Mouse (Mus musculus): ENCODE measurements around the gene Ank3.

DNA sequence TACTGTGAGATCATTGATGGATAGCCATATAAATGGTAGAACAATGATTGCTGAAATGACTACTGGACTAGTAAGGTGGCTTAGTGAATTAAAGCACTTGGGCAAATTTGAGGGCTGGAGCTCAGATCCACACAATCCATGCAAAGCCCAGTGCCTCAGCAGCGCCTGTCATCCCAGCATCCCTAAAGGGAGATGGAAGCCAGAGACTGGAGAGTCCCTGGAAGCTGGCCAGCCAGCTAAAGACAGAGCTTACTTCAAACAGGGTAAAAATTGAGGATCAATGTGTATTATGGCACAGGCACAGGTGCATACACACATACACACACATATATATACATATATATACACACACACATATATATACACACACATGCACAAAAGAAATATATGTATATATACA is 553.7 kb downstream of the Ank3 start:
- TF ChIP-seq CTCF (IDR thresholded peaks at IDR 0.05; ENCODE audit: low read depth) (no peak), EP300 (IDR thresholded peaks at IDR 0.05; ENCODE audit: low read depth) (no peak)
